Mouse (Mus musculus) spleen, postnatal 4 days (tissue): ENCODE measurements around the gene Slx4.
"Not testable (repeated sequence)": the region's sequence is repeated elsewhere in the genome, so short reads cannot be mapped to it uniquely, and the experiment has no call there.

Source experiments
- DNase-seq, 2 experiments: peaks; one replicate each; pipeline ENCODE4 v3.0.0; 2022; ENCODE audit warnings: low spot score in 2 of 2

Slx4 gene

GRCm38 (mm10) chr16:4012882-4013570 is 9.5 kb upstream of the Slx4 start:
- DNase-seq: no peak

GRCm38 (mm10) chr16:3988410-3988809 is 15.2 kb downstream of the Slx4 start:
- no peak for DNase-seq

GRCm38 (mm10) chr16:3983146-3983700 is 20.3 kb downstream of the Slx4 start:
- peak; percentile 36 to 71 for DNase-seq

GRCm38 (mm10) chr16:3982173-3982572 is 21.4 kb downstream of the Slx4 start:
- no peak for DNase-seq

- no peak for DNase-seq
These were observed 26.9 kb downstream of the Slx4 start for GRCm38 (mm10) chr16:3976712-3977111.

GRCm38 (mm10) chr16:3976251-3976671 is 27.3 kb downstream of the Slx4 start, which contains the start of gene Nlrc3:
Gene Nlrc3 (minus strand): TSS chr16:3976632.
- no peak for DNase-seq

GRCm38 (mm10) chr16:3975658-3976057 is 27.9 kb downstream of the Slx4 start:
- no peak for DNase-seq

- DNase-seq: not testable (repeated sequence)
These were observed 29.1 kb downstream of the Slx4 start for GRCm38 (mm10) chr16:3974456-3974855.

GRCm38 (mm10) chr16:3965534-3965933 is 38.0 kb downstream of the Slx4 start:
- no peak for DNase-seq

GRCm38 (mm10) chr16:3964990-3965389 is 38.6 kb downstream of the Slx4 start:
- DNase-seq: no peak

GRCm38 (mm10) chr16:3959261-3959660 is 44.3 kb downstream of the Slx4 start:
- DNase-seq: no peak

- no peak for DNase-seq
These were observed 47.2 kb downstream of the Slx4 start for GRCm38 (mm10) chr16:3956369-3956768.

- DNase-seq: no peak
These were observed 52.4 kb downstream of the Slx4 start for GRCm38 (mm10) chr16:3951141-3951540.

GRCm38 (mm10) chr16:3934701-3935100 is 68.9 kb downstream of the Slx4 start:
- no peak for DNase-seq

GRCm38 (mm10) chr16:3934091-3934490 is 69.5 kb downstream of the Slx4 start:
- DNase-seq: no peak

GRCm38 (mm10) chr16:3933536-3933935 is 70.0 kb downstream of the Slx4 start:
- no peak for DNase-seq

GRCm38 (mm10) chr16:3929151-3929550 is 74.4 kb downstream of the Slx4 start:
- no peak for DNase-seq
